Mouse (Mus musculus) forebrain, embryonic 16.5 days (tissue): ENCODE data around the gene Ipo9. TPM values are rescaled to one million over a fixed set of nuclear protein-coding genes. Genes with fewer than 3 reads are reported as not detected.

Experiments
- ATAC-seq: fragments of 200-750 bp; cut with Nextera tagmentation; 2 replicates; pipeline ENCODE4 v1.8.0; 2017; ENCODE audit warnings: mild to moderate bottlenecking, moderate library complexity
- H3K27ac ChIP-seq: fragments of 300-500 bp; sonication (generic); 2 replicates; pipeline ENCODE4 v1.5.1; 2014; ENCODE audit warnings: low read length, control low read depth
- H3K27me3 ChIP-seq: fragments of 300-500 bp; sonication (generic); replicated peaks from 2 replicates; pipeline ENCODE4 v1.6.1; 2014; ENCODE audit warnings: low read length; ENCODE audit not compliant: control insufficient read depth, insufficient read depth
- H3K36me3 ChIP-seq: fragments of 300-500 bp; sonication (generic); 2 replicates; pipeline ENCODE4 v1.6.1; 2014; ENCODE audit not compliant: control insufficient read depth, insufficient read depth
- H3K4me1 ChIP-seq: fragments of 300-500 bp; sonication (generic); replicated peaks from 2 replicates; pipeline ENCODE4 v1.6.1; 2014; ENCODE audit warnings: low read length; ENCODE audit not compliant: control insufficient read depth, insufficient read depth
- H3K4me2 ChIP-seq: fragments of 300-500 bp; sonication (generic); 2 replicates; pipeline ENCODE4 v1.6.1; 2014; ENCODE audit warnings: mild to moderate bottlenecking, low read length, control low read depth
- H3K4me3 ChIP-seq: fragments of 300-500 bp; sonication (generic); replicated peaks from 2 replicates; pipeline ENCODE4 v1.5.1; 2014; ENCODE audit warnings: mild to moderate bottlenecking, low read length, control low read depth
- H3K9ac ChIP-seq: fragments of 300-500 bp; sonication (generic); replicated peaks from 2 replicates; pipeline ENCODE4 v1.6.1; 2014; ENCODE audit warnings: low read depth, low read length, control low read depth
- H3K9me3 ChIP-seq: fragments of 300-500 bp; sonication (generic); 2 replicates; pipeline ENCODE4 v1.6.1; 2016; ENCODE audit warnings: low read length; ENCODE audit not compliant: control insufficient read depth
- WGBS: fragments of 180-500 bp; shearing (Covaris S2); extraction: QIAGEN DNeasy Blood & Tissue Kit; methylation state at CpG from one replicate; pipeline ENCODE4 v1.1.7; 2014; 5-methylcytosine and 5-hydroxymethylcytosine counted together
- polyA plus RNA-seq: library from polyadenylated mRNA; unstranded; fragments of >200 nt; fragmentation: Nextera tagmentation; extraction: Ambion mirVana; gene quantifications from 2 replicates; pipeline ENCODE4 v1.2.1, GENCODE M21; 2015

The Ipo9 gene
- 143 and 153 TPM in 2 replicates for polyA plus RNA-seq

- under 1% methylated on average over 65 of the region's 65 CpGs for WGBS
- H3K9me3 ChIP-seq: no peaks in the 10 kb centered on the region
- H3K27ac ChIP-seq: peak within 1 kb of the TSS; percentile 90
- peak; percentile 96 for ATAC-seq
- H3K27me3 ChIP-seq: no peaks in the 10 kb centered on the region
- peak within 1 kb of the TSS; percentile 74 for H3K4me2 ChIP-seq
- peak within 1 kb of the TSS; percentile 97 for H3K4me3 ChIP-seq
- H3K9ac ChIP-seq: peak within 1 kb of the TSS; percentile 96
- peaks cover 33% of the 10 kb centered on the region for H3K4me1 ChIP-seq
- peaks cover 7% of the 10 kb centered on the region for H3K36me3 ChIP-seq
Observed at GRCm38 (mm10) chr1:135429901-135430668, at the start of gene Ipo9. Gene Ipo9 (minus strand): TSS chr1:135430499.

- Histone ChIP-seq H3K36me3 (peaks cover 16% of the 10 kb centered on the region), H3K9ac (no peak overlapping the region), H3K4me3 (no peak overlapping the region), H3K9me3 (no peaks in the 10 kb centered on the region), H3K27me3 (no peaks in the 10 kb centered on the region), H3K4me2 (no peak overlapping the region), H3K4me1 (0 out of 2 replicates have a peak, but pooled peaks cover 2% of the 10 kb centered on the region), H3K27ac (no peak overlapping the region)
- WGBS: 87% methylated on average over 7 of the region's 7 CpGs
- no peak for ATAC-seq
Observed at GRCm38 (mm10) chr1:135475571-135475895, 45.2 kb upstream of the Ipo9 start.

GRCm38 (mm10) chr1:135474861-135475570 is 44.7 kb upstream of the Ipo9 start:
- H3K36me3 ChIP-seq: peaks cover 22% of the 10 kb centered on the region
- no peak overlapping the region for H3K27ac ChIP-seq
- H3K9me3 ChIP-seq: no peaks in the 10 kb centered on the region
- no peak overlapping the region for H3K9ac ChIP-seq
- no peak for ATAC-seq
- no peaks in the 10 kb centered on the region for H3K27me3 ChIP-seq
- H3K4me3 ChIP-seq: no peak overlapping the region
- 0 out of 2 replicates have a peak, but pooled peaks cover 2% of the 10 kb centered on the region for H3K4me1 ChIP-seq
- WGBS: 60% methylated on average over 15 of the region's 15 CpGs
- no peak overlapping the region for H3K4me2 ChIP-seq

- H3K4me2 ChIP-seq: no peak overlapping the region
Observed at GRCm38 (mm10) chr1:135472536-135472935, 42.2 kb upstream of the Ipo9 start.

GRCm38 (mm10) chr1:135471742-135472141 is 41.4 kb upstream of the Ipo9 start:
- ATAC-seq: no peak
- H3K36me3 ChIP-seq: peaks cover 40% of the 10 kb centered on the region
- H3K9me3 ChIP-seq: no peaks in the 10 kb centered on the region
- no peak overlapping the region for H3K27ac ChIP-seq
- H3K27me3 ChIP-seq: no peaks in the 10 kb centered on the region
- no peak overlapping the region for H3K4me3 ChIP-seq
- 0 out of 2 replicates have a peak, but pooled peaks cover 2% of the 10 kb centered on the region for H3K4me1 ChIP-seq
- no peak overlapping the region for H3K4me2 ChIP-seq
- WGBS: 93% methylated on average over 5 of the region's 5 CpGs
- no peak overlapping the region for H3K9ac ChIP-seq

More at GRCm38 (mm10) chr1:135472536-135472935, 42.2 kb upstream of the Ipo9 start:
- Histone ChIP-seq H3K36me3 (peaks cover 33% of the 10 kb centered on the region), H3K27ac (no peak overlapping the region), H3K4me3 (no peak overlapping the region), H3K9ac (no peak overlapping the region), H3K27me3 (no peaks in the 10 kb centered on the region), H3K9me3 (no peaks in the 10 kb centered on the region), H3K4me1 (0 out of 2 replicates have a peak, but pooled peaks cover 2% of the 10 kb centered on the region)
- 88% methylated on average over 5 of the region's 5 CpGs for WGBS
- ATAC-seq: no peak

GRCm38 (mm10) chr1:135470546-135470945 is 40.2 kb upstream of the Ipo9 start:
- Histone ChIP-seq H3K36me3 (peaks cover 43% of the 10 kb centered on the region), H3K9me3 (no peaks in the 10 kb centered on the region), H3K27me3 (no peaks in the 10 kb centered on the region), H3K27ac (no peak overlapping the region), H3K4me1 (0 out of 2 replicates have a peak, but pooled peaks cover 2% of the 10 kb centered on the region), H3K4me2 (no peak overlapping the region), H3K9ac (no peak overlapping the region), H3K4me3 (no peak overlapping the region)
- 93% methylated on average over 13 of the region's 13 CpGs for whole genome bisulfite sequencing
- no peak for ATAC-seq

- Histone ChIP-seq H3K4me3 (no peak overlapping the region), H3K36me3 (peaks cover 50% of the 10 kb centered on the region), H3K27me3 (no peaks in the 10 kb centered on the region), H3K27ac (no peak overlapping the region), H3K9ac (no peak overlapping the region), H3K4me2 (no peak overlapping the region), H3K9me3 (no peaks in the 10 kb centered on the region), H3K4me1 (peaks cover 2% of the 10 kb centered on the region; the same call in 1 of the 2 replicates)
- ATAC-seq: no peak
- 91% methylated on average over 5 of the region's 5 CpGs for whole genome bisulfite sequencing
Observed at GRCm38 (mm10) chr1:135467462-135467861, 37.2 kb upstream of the Ipo9 start.

GRCm38 (mm10) chr1:135466935-135467334 is 36.6 kb upstream of the Ipo9 start:
- peaks cover 7% of the 10 kb centered on the region; the same call in 1 of the 2 replicates for H3K4me1 ChIP-seq
- WGBS: 76% methylated on average over 3 of the region's 3 CpGs
- no peak for ATAC-seq
- H3K9ac ChIP-seq: no peak overlapping the region
- no peaks in the 10 kb centered on the region for H3K9me3 ChIP-seq
- H3K36me3 ChIP-seq: peaks cover 47% of the 10 kb centered on the region
- no peaks in the 10 kb centered on the region for H3K27me3 ChIP-seq
- H3K27ac ChIP-seq: no peak overlapping the region
- no peak overlapping the region for H3K4me2 ChIP-seq
- H3K4me3 ChIP-seq: no peak overlapping the region

GRCm38 (mm10) chr1:135465734-135466133 is 35.4 kb upstream of the Ipo9 start:
- 93% methylated on average over 19 of the region's 19 CpGs for WGBS
- Histone ChIP-seq H3K4me3 (no peak overlapping the region), H3K9ac (no peak overlapping the region), H3K4me2 (no peak overlapping the region), H3K4me1 (peaks cover 9% of the 10 kb centered on the region; the same call in 1 of the 2 replicates), H3K36me3 (peaks cover 36% of the 10 kb centered on the region), H3K27ac (no peak overlapping the region), H3K27me3 (no peaks in the 10 kb centered on the region), H3K9me3 (no peaks in the 10 kb centered on the region)
- ATAC-seq: no peak
